Mouse (Mus musculus) layer of hippocampus, adult 18-20 months (tissue): ENCODE data around the gene Akap2. TPM values are rescaled to one million over a fixed set of nuclear protein-coding genes. Genes with fewer than 3 reads are reported as not detected.

Source experiments
- DNase-seq, 2 experiments: peaks; one replicate each; pipeline ENCODE4 v3.0.0; 2022; ENCODE audit warnings: low spot score in 2 of 2
- long read RNA-seq: library from polyadenylated mRNA; stranded (forward); transcript quantifications from one replicate; pipeline ENCODE4 v2.0.0, GENCODE M21; 2021
- total RNA-seq, 2 experiments: library from RNA; stranded (reverse); gene quantifications; 2 replicates each; pipeline ENCODE4 v1.2.3; 2021

Gene Akap2
- 10 to 100 TPM; 52.0 to 53.2 TPM for total RNA-seq
- long read RNA-seq, partial matches to known transcripts = 0 of 8 reads
- long read RNA-seq, other reads (novel, unspliced or antisense) = 8 of 8 reads

DNA sequence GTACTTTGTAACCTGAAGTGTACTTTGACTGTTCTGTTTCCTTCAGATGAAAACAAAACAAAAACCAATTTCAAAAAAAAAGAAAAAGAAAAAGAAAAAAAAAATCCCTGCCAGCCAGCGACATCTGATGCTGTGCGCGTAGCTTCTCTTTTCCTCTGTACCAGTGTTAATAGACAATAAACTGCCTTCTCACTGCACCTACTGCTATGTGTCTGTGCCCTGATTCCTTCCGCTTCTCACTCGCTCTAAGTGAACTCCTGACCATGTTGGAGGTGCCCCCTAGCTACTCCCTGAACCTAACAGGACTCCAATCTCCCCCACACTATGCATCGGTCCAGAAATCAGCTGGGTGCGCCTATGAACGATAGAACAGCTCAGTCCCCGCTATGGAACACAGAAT lies at the start of gene Akap2:
Gene Akap2 (plus strand): TSS at position 304 of the 400 bp plus-strand sequence.
- DNase-seq = no peak

DNA sequence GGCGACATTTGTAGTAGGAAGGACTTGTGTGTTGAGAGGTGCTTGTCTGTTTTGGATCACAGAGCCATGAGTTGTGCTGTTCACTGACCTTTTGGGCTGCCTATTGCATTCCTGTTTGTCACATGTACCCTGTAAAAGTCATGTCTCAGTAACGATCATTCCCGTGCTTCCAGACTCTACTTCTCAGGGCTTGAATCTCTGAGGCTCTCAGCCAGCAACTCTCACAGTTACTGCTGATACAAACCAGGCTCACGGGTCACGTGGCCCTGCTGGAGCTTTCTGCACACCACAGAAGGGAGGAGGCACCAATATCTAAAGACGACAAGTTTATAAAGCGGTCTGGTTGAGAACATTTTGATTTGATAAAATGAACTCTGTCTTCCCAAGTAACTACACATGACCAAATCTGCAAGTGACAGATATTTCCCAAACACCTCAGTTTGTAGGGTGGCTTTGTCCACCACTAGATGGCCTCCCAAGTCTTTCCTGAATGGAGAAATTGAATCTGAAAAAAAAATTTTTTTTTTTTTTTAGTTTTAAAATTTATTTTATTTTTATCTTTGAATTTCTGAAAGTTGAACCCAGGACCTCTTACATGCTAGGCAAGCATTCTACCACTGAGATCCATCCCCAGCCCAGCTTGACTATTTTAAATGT lies 46.5 kb upstream of the Akap2 start:
- peak in 1 of 2 experiments; percentile 39 for DNase-seq

DNA sequence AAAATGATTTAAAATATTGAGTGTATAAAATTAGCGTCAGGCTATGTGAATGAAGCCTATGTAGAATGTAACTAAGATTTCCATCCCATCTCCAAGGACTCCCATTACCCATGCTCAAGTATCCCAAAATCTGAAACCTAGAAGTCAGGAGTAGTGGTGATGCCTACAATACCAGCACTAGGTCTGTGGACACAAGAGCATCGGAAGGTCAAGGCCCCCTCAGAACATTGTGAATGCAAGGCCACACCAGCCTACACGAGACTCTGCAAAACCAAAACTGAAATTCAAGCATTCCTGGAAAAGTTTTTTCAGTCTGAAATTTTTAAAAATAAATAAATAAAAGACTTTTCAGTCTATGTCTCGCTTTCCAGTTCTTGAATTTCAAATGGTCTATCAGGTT lies 44.9 kb upstream of the Akap2 start:
- no peak for DNase-seq

DNA sequence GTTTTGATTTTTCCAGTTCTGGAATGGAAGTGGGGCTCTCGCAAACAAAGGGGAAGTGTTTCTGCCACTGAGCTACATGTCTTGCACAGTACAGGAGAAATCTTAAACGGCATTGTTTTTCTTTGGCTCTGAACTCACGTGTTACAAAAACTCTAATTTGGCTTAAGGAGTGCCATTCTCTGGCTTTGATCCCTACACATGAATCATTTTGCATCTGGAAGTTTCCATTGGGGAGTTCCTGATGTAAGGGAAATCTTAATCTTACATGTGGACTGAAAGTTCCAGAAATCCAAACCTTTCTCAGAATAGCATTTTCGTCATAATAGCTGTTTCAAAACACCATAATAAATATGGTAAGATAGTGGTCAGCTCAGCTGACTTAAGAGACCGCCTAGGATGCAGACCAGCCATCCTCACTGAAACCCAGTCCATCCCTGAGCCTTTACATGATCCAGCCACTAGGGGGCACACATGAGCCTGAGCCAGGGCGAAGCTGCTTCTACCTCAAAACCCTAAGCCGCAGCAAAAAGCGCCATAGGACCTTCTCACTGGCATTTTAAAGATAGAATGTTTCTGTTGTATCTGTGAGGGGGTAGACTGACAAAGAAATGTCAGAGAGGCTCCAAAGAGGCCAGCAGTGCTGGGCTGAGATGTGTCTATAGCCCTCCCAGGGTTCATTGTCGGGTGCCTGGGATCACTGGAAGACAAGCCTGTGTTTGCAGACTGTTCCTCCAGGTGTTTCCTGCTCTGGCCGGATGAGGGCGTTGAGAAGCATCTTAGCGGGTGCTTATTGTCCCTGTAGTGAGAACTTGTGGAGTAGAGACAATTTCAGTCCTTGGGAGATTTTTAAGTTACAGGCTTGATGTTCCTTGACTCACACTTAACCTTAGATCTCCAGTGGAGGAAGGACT lies 44.2 kb upstream of the Akap2 start:
- peak; percentile 74 to 91 for DNase-seq

DNA sequence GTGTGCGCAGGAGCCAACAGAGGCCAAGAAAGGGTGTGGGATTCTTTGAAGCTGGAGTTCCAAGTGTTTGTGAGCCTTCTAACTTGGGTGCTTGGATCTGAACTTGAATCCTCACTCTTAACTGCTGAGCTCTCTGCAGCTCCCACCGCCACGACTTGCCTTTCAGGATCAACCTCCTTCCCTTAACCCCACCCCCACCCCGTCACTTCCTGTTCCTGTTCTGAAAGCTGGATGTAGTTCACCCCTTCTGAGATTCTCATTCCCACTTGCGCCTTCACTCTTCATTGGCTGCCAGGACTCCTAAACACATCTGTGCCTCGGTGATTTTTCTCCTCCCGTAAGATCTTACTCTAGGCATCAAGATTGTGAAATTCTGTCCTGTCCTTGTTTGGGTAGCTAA lies 43.1 kb upstream of the Akap2 start:
- no peak for DNase-seq

DNA sequence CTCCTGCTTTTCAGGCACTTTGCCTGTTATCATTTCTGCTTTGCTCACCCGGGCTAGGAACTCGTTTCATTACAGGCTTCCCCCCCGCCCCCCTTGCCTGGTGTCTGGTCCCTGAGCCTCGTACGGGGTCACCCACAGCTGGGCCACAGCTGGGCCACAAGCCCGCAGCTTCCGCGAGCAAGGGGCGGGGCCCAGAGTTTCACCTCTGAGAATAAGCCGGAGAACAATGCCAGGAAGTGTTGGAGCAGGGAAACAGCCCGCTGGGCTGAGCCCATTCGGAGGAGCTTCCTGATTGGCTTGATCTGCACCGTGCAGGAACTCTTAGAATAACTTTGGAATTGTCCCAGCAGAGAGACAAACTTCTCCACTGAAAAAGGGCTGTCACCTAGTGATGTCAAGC lies 42.1 kb upstream of the Akap2 start:
- no peak for DNase-seq

DNA sequence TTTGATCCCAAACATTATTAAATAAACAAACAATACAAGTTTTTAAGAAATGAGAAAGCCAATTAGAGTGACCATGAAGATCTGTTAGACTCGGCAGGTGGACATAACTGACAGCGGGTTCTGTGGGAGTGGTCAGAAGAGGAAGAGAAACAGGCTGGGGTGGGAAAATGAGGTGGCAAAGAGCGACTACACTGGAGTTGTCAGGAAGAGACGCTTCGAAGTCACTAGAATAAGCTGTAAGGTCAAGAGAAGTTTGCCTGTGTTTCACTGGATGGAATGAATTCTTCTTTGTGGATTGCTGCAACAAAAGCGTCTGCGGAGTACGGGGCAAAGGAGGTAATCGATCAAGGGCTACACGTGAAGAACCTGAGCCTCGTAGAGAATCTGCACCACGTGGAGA lies 39.5 kb upstream of the Akap2 start:
- DNase-seq = no peak

DNA sequence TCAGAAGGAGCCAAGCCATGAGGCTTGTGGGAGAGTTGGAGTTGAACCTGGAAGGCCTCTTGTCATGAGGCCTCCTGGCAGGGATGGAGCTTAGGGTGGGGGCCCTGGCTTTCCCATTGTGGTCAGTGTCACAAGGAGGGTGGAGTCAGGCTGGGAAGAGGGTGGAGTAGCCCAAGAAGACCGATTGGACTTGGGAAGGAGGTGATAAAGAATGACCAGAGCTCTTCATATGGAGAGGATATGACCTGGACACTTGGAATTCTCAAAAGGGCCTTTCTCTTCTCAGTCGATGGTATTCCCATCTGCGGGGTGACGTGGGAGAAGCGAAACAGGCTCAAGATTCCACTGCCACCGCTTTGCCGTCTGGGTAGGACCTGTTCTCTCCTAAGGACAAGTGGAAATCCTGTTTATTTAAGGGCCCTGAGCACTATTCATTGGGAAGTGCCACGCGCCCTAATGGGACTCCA lies 38.4 kb upstream of the Akap2 start:
- DNase-seq = no peak

DNA sequence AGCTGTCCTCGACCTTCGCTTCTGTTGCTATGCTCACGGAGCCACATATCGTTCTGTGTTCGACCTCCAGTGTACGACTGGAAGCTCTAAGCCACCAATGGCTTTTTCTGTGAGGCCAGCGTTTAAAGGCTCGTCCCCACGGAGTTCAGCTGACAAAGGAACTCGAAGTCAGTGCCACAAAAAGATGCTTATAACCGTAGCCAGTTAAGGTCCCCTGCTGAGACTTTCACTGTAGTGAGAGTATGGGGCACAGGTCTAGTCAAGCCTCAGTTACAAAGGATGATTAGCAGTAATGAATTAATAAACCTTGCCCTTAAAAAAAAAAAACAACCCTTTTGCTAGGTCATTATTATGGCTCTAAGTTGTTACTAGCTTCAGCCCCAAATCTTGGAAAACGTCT lies 37.3 kb upstream of the Akap2 start:
- no peak for DNase-seq

DNA sequence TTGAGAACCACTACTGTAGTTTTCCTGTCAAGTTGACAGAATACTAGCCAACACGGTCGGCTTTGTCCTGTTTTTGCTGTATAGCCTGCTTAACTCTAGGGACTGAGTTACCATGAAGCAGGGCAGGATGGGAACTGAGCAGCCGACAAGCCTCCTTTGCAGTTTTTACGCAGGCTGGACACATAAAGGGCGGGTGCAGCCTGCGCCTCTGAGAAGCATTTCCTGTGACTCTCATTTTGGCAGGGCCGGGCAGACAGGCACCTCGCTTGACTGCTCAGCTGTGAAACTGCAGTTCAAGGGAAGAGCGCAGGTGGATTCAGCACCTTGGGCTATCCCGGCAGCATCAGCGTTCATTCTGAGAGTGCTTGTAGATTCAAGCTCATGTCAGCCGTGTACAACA lies 35.9 kb upstream of the Akap2 start:
- DNase-seq = no peak

DNA sequence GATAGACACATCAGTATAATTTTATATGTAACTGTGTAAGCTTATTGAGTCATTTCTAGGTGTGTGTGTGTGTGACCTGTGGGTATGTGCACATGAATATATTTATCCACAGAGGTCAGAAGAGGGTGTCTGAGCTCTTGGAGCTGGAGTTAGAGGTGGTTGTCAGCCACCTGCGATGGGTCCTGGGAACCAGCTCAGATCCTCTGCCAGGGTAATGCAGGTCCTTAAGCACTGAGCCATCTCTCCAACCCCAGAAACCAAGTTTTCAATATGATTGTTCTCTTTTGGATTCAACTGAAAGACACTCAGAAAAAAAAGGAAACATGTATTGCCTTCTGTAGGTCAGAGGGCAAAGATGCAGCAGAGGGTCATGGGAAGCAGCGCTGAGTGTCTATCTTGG lies 35.1 kb upstream of the Akap2 start:
- DNase-seq = no peak

DNA sequence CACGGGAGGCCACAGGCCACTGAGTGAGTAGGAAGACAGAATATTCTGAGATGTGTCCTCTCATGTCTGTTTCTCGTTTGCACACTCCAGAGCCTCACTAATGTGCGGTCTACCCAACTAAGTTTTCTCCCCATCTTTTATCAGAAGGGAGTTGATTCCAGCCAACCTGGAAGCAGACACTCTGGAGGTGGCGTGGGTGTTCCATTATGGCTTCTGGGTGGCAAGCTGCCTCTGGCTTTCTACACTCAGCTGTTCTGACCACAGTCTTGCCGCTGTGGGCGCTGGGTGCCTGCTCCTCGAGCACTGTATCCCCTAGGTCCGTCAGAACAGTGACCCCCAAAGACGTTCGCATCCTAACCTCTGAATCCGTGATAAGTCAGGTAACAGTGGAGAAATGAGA lies 34.5 kb upstream of the Akap2 start:
- DNase-seq = peak in 1 of 2 experiments; percentile 57

DNA sequence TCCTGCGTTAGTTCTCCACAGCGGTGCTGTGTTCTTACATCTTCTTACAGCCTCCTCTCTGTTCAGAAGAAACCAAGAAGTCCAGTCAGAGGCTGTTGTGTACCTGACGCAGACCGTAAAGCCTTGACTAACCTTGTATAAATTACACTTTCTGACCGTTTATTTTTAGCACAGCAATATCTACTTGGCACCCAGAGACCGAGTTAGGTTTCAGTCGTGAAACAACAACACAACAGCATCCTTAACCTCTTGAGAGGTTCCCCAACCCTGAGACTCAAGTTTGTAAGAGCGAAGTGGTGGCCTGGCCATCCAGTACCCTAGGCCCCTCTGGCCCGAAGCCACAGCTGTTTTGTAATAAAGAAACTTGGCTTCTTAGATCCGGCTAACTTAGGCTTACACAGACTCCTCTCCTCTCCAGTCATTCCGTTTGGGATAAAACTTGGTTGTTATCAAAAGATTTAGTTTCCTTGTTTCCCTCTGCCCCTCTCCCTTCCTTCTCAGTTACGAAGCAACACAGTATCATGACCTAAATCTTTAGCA lies 32.7 kb upstream of the Akap2 start:
- DNase-seq = no peak

DNA sequence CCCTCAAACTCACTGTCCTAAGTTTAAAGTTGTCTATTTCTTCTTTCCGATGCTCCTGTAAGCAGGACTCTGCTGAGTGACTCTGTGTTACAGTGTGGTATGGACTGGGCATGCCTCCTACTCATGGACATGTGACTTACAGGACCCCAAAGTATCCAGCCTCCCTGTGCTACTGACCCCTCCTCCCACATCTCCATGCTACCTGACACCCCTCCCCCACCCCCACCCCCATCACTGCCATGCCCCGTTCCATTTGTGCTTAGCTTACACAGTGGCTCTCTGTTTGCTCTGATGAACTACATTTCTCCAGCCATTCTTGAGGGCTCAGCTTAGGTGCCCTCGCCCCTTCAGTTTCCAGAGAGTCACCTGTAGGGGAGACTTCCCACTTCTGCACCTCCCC lies 30.7 kb upstream of the Akap2 start:
- DNase-seq = no peak

DNA sequence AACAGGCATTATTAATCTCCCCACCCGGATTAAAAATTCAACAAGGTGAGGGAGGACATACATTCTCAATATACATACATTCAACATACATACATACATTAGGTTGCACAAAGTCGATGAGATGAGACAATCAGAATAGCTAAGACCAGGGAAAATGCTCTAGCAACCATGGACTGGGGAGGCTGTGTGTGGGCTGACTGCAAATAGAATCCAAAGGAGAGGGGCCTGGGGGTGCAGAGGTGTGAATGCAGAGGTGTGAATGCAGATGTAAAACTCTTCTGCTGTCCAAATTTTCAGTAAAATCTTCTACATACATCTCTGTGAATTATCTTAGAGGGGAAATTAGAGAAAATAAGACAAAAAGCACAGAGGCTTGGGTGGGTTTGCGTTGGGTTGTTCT lies 29.9 kb upstream of the Akap2 start:
- no peak for DNase-seq

DNA sequence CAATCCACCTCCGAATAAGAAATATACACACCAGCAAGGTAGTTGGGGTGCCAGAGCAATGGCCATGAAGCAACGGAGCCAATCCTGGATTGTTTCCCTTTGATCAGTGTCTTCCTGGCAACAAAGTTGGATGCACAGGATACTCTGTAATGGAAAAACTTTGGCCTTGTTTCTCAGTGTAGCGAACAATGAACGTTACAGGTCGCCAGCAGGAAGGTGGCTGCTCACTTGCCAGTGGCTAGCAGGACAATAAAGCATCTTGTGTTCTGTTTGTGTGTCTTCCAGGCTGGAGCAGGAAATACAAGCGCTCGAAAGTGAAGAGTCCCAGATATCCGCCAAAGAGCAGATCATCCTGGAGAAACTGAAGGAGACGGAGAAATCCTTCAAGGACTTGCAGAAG lies 29.3 kb upstream of the Akap2 start:
- DNase-seq = no peak

DNA sequence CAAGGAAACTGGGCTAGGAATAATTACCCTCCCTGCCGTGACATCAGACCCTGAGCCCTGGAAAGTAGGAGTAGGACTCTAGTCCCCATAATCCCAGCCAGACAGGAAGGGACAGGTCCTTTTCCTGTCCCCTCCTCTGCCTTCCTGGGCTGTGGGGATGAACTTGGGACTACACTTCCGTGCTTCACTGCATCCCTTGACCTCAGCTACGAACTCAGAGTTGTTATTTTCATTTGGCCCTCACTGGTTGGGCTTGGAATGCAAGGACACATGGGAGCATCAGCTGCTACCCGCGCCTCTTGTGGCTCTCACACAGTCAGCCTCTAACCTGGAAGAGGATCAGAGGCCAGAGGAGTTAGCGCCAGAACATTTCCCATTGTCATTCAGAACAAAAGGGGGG lies 27.5 kb upstream of the Akap2 start:
- DNase-seq = no peak

DNA sequence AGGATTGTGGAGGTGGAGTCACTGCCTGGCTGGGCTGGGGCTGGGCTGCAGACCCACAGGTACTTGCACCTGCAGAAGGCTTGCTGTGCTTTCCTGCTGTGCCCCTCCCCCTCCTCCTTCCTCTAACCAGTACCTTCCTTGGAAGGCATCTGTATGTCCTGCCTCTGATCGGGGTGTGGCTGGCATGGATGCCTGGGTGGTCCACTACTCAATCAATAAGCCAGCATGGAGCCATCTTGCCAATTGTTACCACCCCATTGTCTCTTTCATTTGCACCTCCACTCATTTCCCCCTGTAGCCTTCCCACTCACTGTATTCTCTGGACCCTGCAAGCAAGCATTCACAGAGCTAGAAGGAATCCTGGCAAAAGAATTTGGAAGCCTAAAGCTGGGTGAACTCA lies 26.7 kb upstream of the Akap2 start:
- no peak for DNase-seq

DNA sequence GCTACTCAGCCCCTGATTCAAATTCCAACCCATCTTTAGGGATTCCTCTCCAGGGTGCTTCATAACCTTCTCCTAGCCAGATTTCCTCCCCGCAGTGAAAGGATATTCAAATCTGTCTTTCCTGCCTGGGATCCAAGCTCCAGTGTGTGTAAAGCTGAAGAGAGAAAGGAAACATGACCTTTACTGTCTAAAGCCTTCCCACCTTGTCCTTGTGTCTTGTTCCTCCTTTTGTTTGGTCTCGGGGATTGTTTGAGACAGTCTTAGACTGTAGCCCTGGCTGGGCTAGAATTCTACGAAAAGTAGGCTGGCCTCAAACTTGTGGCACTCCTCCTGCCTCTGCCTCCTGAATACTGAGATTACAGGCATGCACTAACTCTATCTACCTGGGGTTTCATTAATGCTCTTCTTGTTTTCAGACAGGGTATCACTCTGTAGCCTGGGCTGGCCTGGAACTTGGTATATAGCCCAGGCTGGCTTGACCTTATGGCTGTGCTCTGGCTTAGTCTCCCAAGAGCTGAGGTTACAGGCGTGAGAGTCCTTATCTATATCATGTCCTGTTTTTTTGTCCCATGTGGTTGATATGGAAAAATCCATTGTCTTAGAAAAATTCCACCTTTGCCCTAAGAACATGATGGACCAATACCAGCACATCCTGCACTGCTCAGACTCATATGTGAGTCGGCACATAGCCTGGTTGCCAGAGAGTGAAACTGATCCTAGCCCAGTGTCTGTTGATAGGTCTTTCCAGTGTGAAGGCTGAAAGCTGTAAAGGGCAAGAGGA lies 22.9 kb upstream of the Akap2 start:
- no peak for DNase-seq

DNA sequence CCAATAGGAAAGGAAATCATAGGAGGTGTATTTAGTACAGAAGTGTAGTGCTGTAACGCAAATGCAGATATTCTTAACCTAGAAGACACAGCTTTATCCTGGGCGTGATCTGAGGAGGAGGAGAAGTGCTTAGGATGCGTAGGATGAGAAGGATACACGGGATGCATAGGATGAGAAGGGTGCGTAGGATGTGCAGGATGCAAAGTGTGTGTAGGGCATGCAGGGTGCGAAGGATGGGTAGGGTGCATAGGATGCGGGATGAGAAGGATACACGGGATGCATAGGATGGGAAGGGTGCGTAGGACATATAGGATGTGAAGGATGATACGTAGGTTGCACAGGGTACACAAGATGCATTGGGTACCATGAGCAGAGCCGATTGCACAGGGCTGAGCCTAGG lies 20.5 kb upstream of the Akap2 start:
- no peak for DNase-seq

DNA sequence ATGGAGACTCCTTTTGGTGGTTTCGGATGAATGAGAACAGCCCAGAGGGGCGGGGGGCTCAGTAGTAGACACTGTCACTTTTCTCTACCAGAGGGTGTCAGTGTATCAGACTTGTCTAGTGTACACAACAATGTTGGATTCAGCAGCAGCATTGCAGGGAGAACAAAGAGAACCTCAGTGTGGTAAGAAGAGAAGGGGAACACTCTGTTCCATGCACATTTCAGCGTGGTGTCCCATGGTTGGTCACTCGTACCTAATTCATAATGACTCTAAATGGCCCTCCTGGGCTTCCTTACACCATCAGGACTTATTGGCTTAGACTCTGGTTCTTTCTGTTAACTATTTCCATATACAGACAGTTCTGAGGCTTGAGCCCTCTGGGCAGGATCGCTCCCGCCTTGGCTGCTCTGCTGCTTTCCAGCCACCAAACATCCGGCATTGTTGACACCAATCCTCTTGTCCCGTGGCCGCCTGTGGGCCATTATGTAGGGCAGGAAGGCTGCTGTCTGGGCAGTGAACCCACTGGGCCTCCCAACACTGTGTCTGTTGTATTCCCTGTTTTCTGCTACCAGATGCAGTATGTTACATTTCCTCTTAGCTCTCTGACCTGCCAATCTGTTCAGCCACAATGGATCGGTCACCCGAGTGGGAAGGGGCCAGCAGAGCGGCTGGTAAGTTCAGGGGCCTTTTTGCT lies 19.4 kb upstream of the Akap2 start:
- DNase-seq = peak in 1 of 2 experiments; percentile 50
